Mouse (Mus musculus) cerebellum, postnatal 36 days (tissue): ENCODE results near the gene Wdr27.
"Not testable (repeated sequence)": the region's sequence is repeated elsewhere in the genome, so short reads cannot be mapped to it uniquely, and the experiment has no call there.

Experiments used
- DNase-seq, 2 experiments: peaks; one replicate each; pipeline ENCODE4 v3.0.0; 2021 to 2022; ENCODE audit warnings: mixed read lengths in 2 of 2

Gene Wdr27

GRCm38 (mm10) chr17:14928631-14929030 is 14.3 kb downstream of the Wdr27 start:
- no peak for DNase-seq

- DNase-seq: no peak
Measured at GRCm38 (mm10) chr17:14927644-14928218, 15.2 kb downstream of the Wdr27 start.

GRCm38 (mm10) chr17:14921582-14921981 is 21.4 kb downstream of the Wdr27 start:
- DNase-seq: no peak

GRCm38 (mm10) chr17:14917866-14918265 is 25.1 kb downstream of the Wdr27 start:
- no peak for DNase-seq

- DNase-seq: no peak
Measured at GRCm38 (mm10) chr17:14914401-14914800, 28.6 kb downstream of the Wdr27 start.

GRCm38 (mm10) chr17:14912981-14913380 is 30.0 kb downstream of the Wdr27 start:
- no peak for DNase-seq

- no peak for DNase-seq
Measured at GRCm38 (mm10) chr17:14912420-14912819, 30.5 kb downstream of the Wdr27 start.

GRCm38 (mm10) chr17:14910771-14911170 is 32.2 kb downstream of the Wdr27 start:
- no peak for DNase-seq

- DNase-seq: no peak
Measured at GRCm38 (mm10) chr17:14909331-14909730, 33.6 kb downstream of the Wdr27 start.

GRCm38 (mm10) chr17:14907136-14907535 is 35.8 kb downstream of the Wdr27 start:
- no peak for DNase-seq

- DNase-seq: no peak
Measured at GRCm38 (mm10) chr17:14906611-14907010, 36.3 kb downstream of the Wdr27 start.

- DNase-seq: peak; percentile 50 to 77
Measured at GRCm38 (mm10) chr17:14904637-14905265, 38.2 kb downstream of the Wdr27 start.

GRCm38 (mm10) chr17:14904206-14904605 is 38.8 kb downstream of the Wdr27 start:
- DNase-seq: no peak

- DNase-seq: no peak
Measured at GRCm38 (mm10) chr17:14903212-14903611, 39.7 kb downstream of the Wdr27 start.

- no peak for DNase-seq
Measured at GRCm38 (mm10) chr17:14898972-14899371, 44.0 kb downstream of the Wdr27 start.

- not testable (repeated sequence) for DNase-seq
Measured at GRCm38 (mm10) chr17:14895058-14895457, 47.9 kb downstream of the Wdr27 start.

- no peak for DNase-seq
Measured at GRCm38 (mm10) chr17:14886933-14887332, 56.0 kb downstream of the Wdr27 start.

GRCm38 (mm10) chr17:14874656-14875204 is 68.2 kb downstream of the Wdr27 start:
- no peak for DNase-seq

- peak; percentile 3 to 7 for DNase-seq
Measured at GRCm38 (mm10) chr17:14860220-14860619, 82.7 kb downstream of the Wdr27 start.

GRCm38 (mm10) chr17:14847709-14848108 is 95.2 kb downstream of the Wdr27 start:
- DNase-seq: no peak

- DNase-seq: no peak
Measured at GRCm38 (mm10) chr17:14846880-14847279, 96.1 kb downstream of the Wdr27 start.

- DNase-seq: no peak
Measured at GRCm38 (mm10) chr17:14826715-14827295, 116.2 kb downstream of the Wdr27 start.

- DNase-seq: peak; percentile 2 to 3
Measured at GRCm38 (mm10) chr17:14824938-14825337, 118.0 kb downstream of the Wdr27 start.

GRCm38 (mm10) chr17:14817975-14818374 is 125.0 kb downstream of the Wdr27 start:
- no peak for DNase-seq
